Mouse (Mus musculus): ENCODE data around the gene Lrfn3.

Gene Lrfn3

DNA sequence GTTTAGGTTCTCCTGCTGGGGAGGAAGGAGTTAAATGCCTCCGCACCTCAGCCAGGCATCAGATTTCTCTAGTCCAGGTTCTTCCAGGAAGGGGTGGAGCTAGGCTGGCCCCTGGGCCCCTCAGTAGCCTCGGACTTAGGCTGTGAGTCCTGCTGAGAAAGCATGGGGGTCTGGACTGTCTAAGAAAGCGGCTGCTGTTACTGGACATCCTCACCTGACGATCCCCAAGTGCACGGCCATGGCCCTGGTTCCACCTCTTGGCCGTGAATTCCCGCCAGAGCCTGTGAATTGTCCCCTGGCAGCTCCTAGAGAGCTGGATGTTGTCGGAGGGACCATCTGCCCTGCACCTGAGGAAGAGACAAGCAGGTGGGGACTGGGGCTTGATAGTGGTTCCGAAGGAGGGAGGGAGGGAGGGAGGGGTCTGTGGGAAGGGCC, 47.8 kb downstream of the Lrfn3 start, which contains the start of gene Syne4:
Gene Syne4 (plus strand): TSS at position 87 of the 435 bp plus-strand sequence.
- no peak for DNase-seq (ENCODE audit: low spot score in 2 of 2)

DNA sequence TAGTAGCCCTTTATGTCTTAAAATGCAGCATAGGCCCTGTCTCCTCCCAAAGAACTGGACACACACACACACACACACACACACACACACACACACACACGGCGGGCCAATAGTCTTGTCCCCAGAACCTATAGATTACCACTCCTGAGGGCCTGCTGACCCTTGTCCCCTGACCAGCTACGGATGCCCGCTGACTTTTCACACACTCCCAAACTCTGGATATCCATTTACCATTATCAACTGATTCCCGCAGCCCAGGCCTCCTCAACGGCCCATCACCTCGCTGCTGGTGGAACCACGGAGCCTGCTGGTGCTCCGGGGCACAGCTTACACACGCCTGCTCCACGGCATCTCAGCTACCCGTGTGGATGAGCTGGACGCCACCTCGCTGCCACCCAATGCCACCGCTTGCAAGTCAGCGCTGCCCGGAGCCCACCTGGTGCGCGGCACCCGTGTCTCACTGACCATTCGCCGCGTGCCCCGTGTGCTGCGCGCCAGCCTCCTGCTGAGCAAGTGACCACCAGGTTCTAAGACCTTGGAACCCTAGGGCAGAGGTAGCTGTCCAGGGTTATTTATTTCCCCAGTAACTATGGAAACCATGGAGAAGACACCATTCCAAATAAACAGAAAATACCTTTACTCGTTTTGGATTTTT, 48.8 kb downstream of the Lrfn3 start:
- no peak for DNase-seq (ENCODE audit: low spot score in 2 of 2)

DNA sequence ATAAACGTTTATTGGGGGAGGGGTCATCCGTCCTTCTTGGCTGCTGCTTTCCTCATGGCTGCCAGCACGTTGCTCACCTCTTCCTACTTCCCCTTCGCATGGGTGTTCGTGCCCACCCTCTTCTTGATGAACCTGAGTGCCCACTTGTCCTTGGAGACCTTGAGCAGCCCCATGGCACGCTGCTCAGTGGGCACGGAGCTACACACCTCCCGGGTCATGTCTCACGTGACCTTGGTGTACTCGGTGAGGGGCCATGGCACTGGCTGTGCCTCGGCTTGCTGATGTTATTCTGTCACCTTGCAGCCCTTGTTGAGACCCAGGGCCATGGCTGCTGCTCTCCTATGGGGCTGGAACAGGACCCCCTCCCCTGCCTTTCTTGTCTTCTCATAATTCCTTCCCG, 52.4 kb downstream of the Lrfn3 start:
- DNase-seq (ENCODE audit: low spot score in 2 of 2) = no peak

DNA sequence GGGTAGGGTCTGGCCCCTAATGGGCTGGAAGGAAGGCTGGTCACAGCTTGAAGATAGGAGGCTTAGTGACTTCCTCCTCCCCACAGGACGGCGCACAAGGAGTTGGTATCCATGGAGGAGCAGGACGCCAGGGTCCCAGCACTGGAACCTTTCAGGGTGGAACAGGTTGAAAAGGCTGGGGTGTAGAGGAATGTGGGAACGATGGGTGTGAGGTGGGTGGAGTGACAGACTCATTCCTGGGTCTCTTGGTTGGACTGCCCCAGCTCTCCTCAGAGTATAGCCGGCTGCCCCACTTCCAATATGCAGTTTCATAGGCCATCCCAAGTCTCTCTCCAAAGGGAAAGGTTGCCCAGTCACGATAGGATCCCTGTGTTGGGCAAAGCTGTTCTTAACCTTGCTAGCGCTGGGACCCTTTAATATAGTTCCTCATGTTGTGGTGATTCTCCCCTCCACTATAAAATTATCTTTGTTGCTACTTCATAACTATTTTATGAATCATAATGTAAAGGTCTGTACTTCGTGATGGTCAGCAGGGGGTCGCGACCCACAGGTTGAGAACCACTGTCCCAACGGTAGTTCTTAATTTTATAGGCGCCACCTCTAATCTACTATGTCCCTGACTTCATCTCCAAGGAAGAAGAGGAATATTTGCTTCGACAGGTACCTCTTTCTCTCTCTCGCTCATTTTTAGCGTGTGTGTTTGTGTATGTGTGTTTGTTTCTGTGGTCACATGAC, 53.0 kb downstream of the Lrfn3 start:
- no peak for DNase-seq (ENCODE audit: low spot score in 2 of 2)

DNA sequence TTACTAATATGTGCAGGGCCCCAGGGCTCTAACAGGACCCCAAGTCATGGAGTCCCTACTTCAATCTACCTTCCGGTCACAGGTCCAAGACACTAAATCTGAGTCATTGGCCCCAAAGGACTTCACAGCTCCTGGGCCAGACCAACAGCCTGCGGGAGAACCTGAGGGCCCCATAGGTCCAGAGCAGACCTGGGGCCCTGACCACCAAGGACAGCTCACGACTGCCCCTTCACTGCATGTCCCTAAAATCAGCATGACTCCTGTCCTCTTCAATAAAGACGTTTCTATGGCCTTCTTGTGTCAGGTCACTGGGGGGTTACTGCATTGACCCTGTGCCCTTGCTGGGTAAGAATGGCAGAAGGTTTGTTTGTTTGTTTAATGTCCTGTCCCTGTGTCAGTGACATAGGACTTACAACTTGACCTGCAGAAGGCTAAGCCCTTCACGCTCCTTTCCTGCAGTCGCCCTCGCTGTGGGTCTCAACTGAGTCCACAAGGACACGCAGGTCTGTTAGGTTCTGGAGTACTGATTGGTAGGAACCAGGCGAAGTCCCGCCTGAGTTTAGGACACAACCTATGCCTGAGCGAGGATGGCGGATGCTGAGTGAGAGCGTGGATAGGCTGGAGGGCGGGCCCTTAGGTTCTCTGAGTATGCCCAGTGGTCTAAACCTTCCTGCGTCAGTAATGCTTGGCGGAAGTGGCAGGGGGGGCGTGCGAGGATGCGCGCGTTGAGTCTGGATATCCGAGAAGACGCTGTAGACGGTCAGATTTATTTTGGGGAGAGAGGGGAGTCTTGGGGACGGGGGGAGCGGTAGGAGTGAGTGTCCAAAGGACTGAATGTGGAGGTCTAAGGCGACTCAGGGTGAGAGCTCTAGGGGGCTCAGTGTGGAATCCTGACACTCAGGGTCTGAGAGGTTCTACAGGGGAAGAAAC, 54.2 kb downstream of the Lrfn3 start, which contains the start of gene Alkbh6:
Gene Alkbh6 (plus strand): TSS at position 642 of the 930 bp plus-strand sequence.
- peak; percentile 94 to 95 for DNase-seq (ENCODE audit: low spot score in 2 of 2)

DNA sequence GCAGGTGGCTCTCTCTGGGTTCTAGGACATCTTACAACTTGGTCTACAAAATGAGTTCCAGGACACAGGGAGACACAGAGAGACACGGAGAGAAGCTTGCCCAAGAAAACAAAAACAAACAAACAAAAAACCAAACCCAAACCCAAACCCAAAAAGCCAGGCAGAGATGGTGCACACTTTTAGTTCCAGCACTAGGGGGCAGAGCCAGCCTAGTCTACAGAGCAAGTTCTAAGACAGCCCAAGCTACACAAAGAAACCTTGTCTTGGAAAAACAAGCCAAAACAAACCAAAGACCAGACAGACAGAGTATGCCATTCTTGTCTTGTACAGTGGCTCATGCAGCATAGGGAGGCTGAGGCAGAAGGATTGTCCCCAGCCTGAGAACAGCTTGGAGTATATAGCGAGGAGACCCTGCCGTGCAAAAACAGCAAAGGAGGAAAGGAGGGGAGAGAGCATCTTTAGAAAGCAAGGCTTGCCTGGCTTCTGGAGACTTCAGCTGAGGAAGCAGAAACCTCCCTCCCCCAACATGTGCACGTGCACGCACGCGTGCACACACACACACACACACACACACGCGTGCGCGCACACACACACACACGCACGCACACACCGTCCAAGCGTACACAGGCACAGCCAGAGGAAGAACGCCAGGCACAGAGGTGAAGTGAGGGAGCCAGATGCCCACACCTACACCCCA, 56.3 kb downstream of the Lrfn3 start:
- no peak for DNase-seq (ENCODE audit: low spot score in 2 of 2)
